Mouse (Mus musculus): Measurements from ENCODE around the gene Retsat. TPM values are rescaled to one million over a fixed set of nuclear protein-coding genes. Genes with fewer than 3 reads are reported as not detected.

Gene Retsat
- total and polyA plus RNA-seq, 2 experiments from 2014 or later: 10.0 to 12.6 TPM

DNA sequence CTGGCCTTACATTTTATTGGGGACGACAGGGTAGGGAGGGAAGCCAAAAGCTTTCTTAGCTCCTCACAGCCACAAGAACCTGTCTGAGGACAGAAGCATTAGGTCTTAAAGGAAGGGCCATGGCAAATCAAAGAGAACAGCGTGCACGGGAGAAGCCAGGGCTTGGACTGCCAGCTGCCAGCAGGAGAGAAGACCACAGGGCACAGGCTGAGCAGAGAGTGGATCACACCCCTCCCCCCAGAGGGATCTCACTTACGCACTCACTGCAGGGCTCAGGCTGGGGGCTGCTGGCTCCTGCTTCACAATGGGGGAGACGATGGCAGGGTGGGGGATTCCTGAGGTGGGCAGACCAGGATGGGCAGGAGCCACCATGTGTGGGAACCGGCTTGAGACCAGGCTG is 33.4 kb downstream of the Retsat start:
- Histone ChIP-seq H3K9ac (replicated peaks; ENCODE audit: low read length) (no peak overlapping the region), H3K9me3 (ENCODE audit: low read length) (no peaks in the 10 kb centered on the region), H3K4me2 (ENCODE audit: low read depth, low read length) (no peak overlapping the region), H3K4me1 (ENCODE audit: insufficient read depth, low read length) (no peaks in the 10 kb centered on the region), H3K27me3 (ENCODE audit: insufficient read depth, low read length) (no peaks in the 10 kb centered on the region), H3K27ac (peak overlapping the region; percentile 56), H3K4me3 (ENCODE audit: low read length) (no peak overlapping the region), H3K36me3 (ENCODE audit: insufficient read depth, low read length) (no peaks in the 10 kb centered on the region)
- 56% methylated on average over 6 of the region's 6 CpGs for WGBS
- TF ChIP-seq CTCF (IDR thresholded peaks at IDR 0.05; ENCODE audit: low read depth): no peak
- DNase-seq (ENCODE audit: low spot score) (peak; percentile 27), ATAC-seq (peak; percentile 60)

- H3K4me3 ChIP-seq (ENCODE audit: low read length): no peak overlapping the region
- WGBS: 83% methylated on average over 10 of the region's 10 CpGs
- H3K4me2 ChIP-seq (ENCODE audit: low read depth, low read length): no peak overlapping the region
- H3K4me1 ChIP-seq (ENCODE audit: insufficient read depth, low read length): no peaks in the 10 kb centered on the region
- H3K9ac ChIP-seq (replicated peaks; ENCODE audit: low read length): no peak overlapping the region
- no peaks in the 10 kb centered on the region for H3K36me3 ChIP-seq (ENCODE audit: insufficient read depth, low read length)
- DNase-seq (ENCODE audit: low spot score) (no peak), ATAC-seq (no peak)
- no peaks in the 10 kb centered on the region for H3K9me3 ChIP-seq (ENCODE audit: low read length)
- TF ChIP-seq CTCF (IDR thresholded peaks at IDR 0.05; ENCODE audit: low read depth): no peak
- H3K27ac ChIP-seq: no peak overlapping the region
- no peaks in the 10 kb centered on the region for H3K27me3 ChIP-seq (ENCODE audit: insufficient read depth, low read length)
Observed at GRCm38 (mm10) chr6:72634311-72634710, 36.0 kb downstream of the Retsat start.

GRCm38 (mm10) chr6:72635760-72636431 is 37.6 kb downstream of the Retsat start:
- Histone ChIP-seq H3K4me1 (ENCODE audit: insufficient read depth, low read length) (no peaks in the 10 kb centered on the region), H3K9me3 (ENCODE audit: low read length) (no peaks in the 10 kb centered on the region), H3K36me3 (ENCODE audit: insufficient read depth, low read length) (no peaks in the 10 kb centered on the region), H3K9ac (replicated peaks; ENCODE audit: low read length) (no peak overlapping the region), H3K4me2 (ENCODE audit: low read depth, low read length) (no peak overlapping the region), H3K27me3 (ENCODE audit: insufficient read depth, low read length) (no peaks in the 10 kb centered on the region), H3K4me3 (ENCODE audit: low read length) (no peak overlapping the region), H3K27ac (no peak overlapping the region)
- 51% methylated on average over 12 of the region's 12 CpGs for WGBS
- ATAC-seq (peak; percentile 75), DNase-seq (ENCODE audit: low spot score) (peak; percentile 78)
- peak; percentile 77 for TF ChIP-seq CTCF (IDR thresholded peaks at IDR 0.05; ENCODE audit: low read depth)

DNA sequence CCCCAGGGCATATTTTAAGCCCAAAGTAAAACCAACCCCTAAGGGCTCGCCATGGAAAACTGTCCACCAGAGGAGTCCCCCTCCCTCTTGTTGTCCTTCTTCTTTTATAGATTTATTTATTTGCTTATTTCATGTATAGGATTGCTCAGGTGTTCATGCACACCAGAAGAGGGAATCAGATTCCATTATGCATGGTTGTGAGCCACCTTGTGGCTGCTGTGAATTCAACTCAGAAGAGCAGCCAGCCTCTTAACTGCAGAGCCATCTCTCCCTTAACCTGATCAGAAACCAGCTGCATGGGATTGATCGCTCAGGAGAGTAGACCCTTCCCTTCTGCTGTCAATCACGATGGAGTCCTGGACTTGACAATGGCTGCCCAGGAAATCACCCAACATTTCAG is 38.7 kb downstream of the Retsat start:
- H3K9ac ChIP-seq (replicated peaks; ENCODE audit: low read length): no peak overlapping the region
- DNase-seq (ENCODE audit: low spot score): peak; percentile 26
- ATAC-seq: 0 out of 2 replicates have a peak, but pooled peaks have one; percentile 34

GRCm38 (mm10) chr6:72641218-72641954 is 43.1 kb downstream of the Retsat start:
- DNase-seq (ENCODE audit: low spot score) (no peak), ATAC-seq (no peak)
- Histone ChIP-seq H3K4me1 (ENCODE audit: insufficient read depth, low read length) (no peaks in the 10 kb centered on the region), H3K9me3 (ENCODE audit: low read length) (no peaks in the 10 kb centered on the region), H3K36me3 (ENCODE audit: insufficient read depth, low read length) (no peaks in the 10 kb centered on the region), H3K27ac (no peak overlapping the region), H3K27me3 (ENCODE audit: insufficient read depth, low read length) (no peaks in the 10 kb centered on the region), H3K4me3 (ENCODE audit: low read length) (no peak overlapping the region), H3K9ac (replicated peaks; ENCODE audit: low read length) (no peak overlapping the region), H3K4me2 (ENCODE audit: low read depth, low read length) (no peak overlapping the region)
- WGBS: 87% methylated on average over 18 of the region's 18 CpGs
- no peak for TF ChIP-seq CTCF (IDR thresholded peaks at IDR 0.05; ENCODE audit: low read depth)

More for the DNA sequence above, 38.7 kb downstream of the Retsat start:
- Histone ChIP-seq H3K27me3 (ENCODE audit: insufficient read depth, low read length) (no peaks in the 10 kb centered on the region), H3K4me3 (ENCODE audit: low read length) (no peak overlapping the region), H3K27ac (no peak overlapping the region), H3K9me3 (ENCODE audit: low read length) (no peaks in the 10 kb centered on the region), H3K36me3 (ENCODE audit: insufficient read depth, low read length) (no peaks in the 10 kb centered on the region), H3K4me2 (ENCODE audit: low read depth, low read length) (no peak overlapping the region), H3K4me1 (ENCODE audit: insufficient read depth, low read length) (no peaks in the 10 kb centered on the region)
- peak; percentile 57 for TF ChIP-seq CTCF (IDR thresholded peaks at IDR 0.05; ENCODE audit: low read depth)
- 89% methylated on average over 3 of the region's 3 CpGs for WGBS

GRCm38 (mm10) chr6:72644576-72644975 is 46.3 kb downstream of the Retsat start:
- Histone ChIP-seq H3K9ac (replicated peaks; ENCODE audit: low read length) (no peak overlapping the region), H3K27ac (no peak overlapping the region), H3K4me1 (ENCODE audit: insufficient read depth, low read length) (no peaks in the 10 kb centered on the region), H3K4me2 (ENCODE audit: low read depth, low read length) (no peak overlapping the region), H3K4me3 (ENCODE audit: low read length) (no peak overlapping the region), H3K27me3 (ENCODE audit: insufficient read depth, low read length) (no peaks in the 10 kb centered on the region), H3K36me3 (ENCODE audit: insufficient read depth, low read length) (no peaks in the 10 kb centered on the region), H3K9me3 (ENCODE audit: low read length) (no peaks in the 10 kb centered on the region)
- TF ChIP-seq CTCF (IDR thresholded peaks at IDR 0.05; ENCODE audit: low read depth): no peak
- no peak for DNase-seq (ENCODE audit: low spot score)
- 81% methylated on average over 4 of the region's 4 CpGs for WGBS
- no peak for ATAC-seq

DNA sequence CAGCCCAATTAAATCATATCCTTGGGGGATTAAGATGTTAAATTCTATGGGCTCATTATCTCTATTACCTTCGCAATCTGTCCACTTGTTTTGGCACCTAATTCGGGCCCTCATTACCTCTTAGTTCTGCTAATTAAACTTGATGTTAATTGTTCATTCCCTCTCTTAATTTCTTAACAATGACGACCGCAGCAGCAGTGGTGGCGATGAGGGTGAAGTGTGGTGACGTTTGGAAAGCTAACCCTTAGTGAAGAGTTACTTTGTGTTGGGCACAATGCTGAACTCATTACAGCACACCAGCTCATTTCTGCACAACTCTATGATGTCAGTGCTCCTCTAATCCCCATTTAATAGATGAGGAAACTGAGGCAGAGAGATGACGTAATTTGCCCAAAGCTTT is 47.1 kb downstream of the Retsat start:
- Histone ChIP-seq H3K4me1 (ENCODE audit: insufficient read depth, low read length) (0 out of 2 replicates have a peak, but pooled peaks cover 3% of the 10 kb centered on the region), H3K9ac (replicated peaks; ENCODE audit: low read length) (no peak overlapping the region), H3K9me3 (ENCODE audit: low read length) (no peaks in the 10 kb centered on the region), H3K27ac (no peak overlapping the region), H3K4me2 (ENCODE audit: low read depth, low read length) (no peak overlapping the region), H3K4me3 (ENCODE audit: low read length) (no peak overlapping the region), H3K36me3 (ENCODE audit: insufficient read depth, low read length) (no peaks in the 10 kb centered on the region), H3K27me3 (ENCODE audit: insufficient read depth, low read length) (no peaks in the 10 kb centered on the region)
- no peak for TF ChIP-seq CTCF (IDR thresholded peaks at IDR 0.05; ENCODE audit: low read depth)
- 72% methylated on average over 7 of the region's 7 CpGs for WGBS
- ATAC-seq: no peak
- DNase-seq (ENCODE audit: low spot score): no peak

Data from hindbrain, postnatal 0 days (tissue).